Mouse (Mus musculus): ENCODE measurements at regions not wholly inside any gene's neighbourhood (a gene's known extent, or its start where the extent isn't known, plus 50 kb on each side); places are given as distances from the start of the nearest gene placed in this dataset.

DNA sequence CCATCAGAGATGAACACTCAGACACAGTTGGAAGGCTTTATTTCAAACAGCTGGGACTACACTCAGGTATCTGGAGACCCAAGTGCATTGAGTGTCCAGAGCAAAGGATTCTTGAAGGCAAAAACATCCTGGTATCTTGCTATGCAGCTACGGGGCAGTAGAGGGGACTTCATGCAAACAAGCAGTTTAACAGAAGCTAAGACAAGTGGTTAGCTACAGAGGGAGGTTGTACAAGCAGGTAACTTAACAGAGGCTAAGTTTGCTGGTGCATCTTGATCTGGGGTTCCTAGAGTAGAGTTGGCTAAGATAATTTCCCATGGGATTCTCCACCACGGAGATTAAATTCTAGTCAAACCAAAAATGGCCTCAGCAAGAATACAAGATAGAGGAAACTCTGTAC is 145.5 kb upstream of the Zfp618 start:
- no peak for ATAC-seq (ENCODE audit: low FRiP score)

GRCm38 (mm10) chr4:62821288-62821687 is 144.1 kb upstream of the Zfp618 start:
- no peak overlapping the region for H3K9ac ChIP-seq (replicated peaks; ENCODE audit: low read length, poor library complexity, severe bottlenecking)
- no peaks in the 10 kb centered on the region for H3K4me1 ChIP-seq (ENCODE audit: insufficient read depth, low read length)
- DNase-seq (ENCODE audit: low spot score): no peak
- H3K4me2 ChIP-seq (ENCODE audit: low read depth, low read length, poor library complexity, severe bottlenecking): no peak overlapping the region
- ATAC-seq (ENCODE audit: low FRiP score): no peak
- H3K27ac ChIP-seq (ENCODE audit: low read depth, low read length): no peak overlapping the region
- H3K9me3 ChIP-seq (ENCODE audit: low read length): no peaks in the 10 kb centered on the region
- no peaks in the 10 kb centered on the region for H3K27me3 ChIP-seq (ENCODE audit: insufficient read depth, low read length)
- WGBS: 62% methylated on average over 2 of the region's 2 CpGs
- no peak overlapping the region for H3K4me3 ChIP-seq (ENCODE audit: low read depth, low read length)
- H3K36me3 ChIP-seq (ENCODE audit: insufficient read depth, low read length): no peaks in the 10 kb centered on the region
- TF ChIP-seq CTCF (IDR thresholded peaks at IDR 0.05): peak; percentile 18

More for the DNA sequence above, 145.5 kb upstream of the Zfp618 start:
- DNase-seq (ENCODE audit: low spot score): no peak
- Histone ChIP-seq H3K27me3 (ENCODE audit: insufficient read depth, low read length) (no peaks in the 10 kb centered on the region), H3K9me3 (ENCODE audit: low read length) (no peaks in the 10 kb centered on the region), H3K9ac (replicated peaks; ENCODE audit: low read length, poor library complexity, severe bottlenecking) (no peak overlapping the region), H3K4me2 (ENCODE audit: low read depth, low read length, poor library complexity, severe bottlenecking) (no peak overlapping the region), H3K4me3 (ENCODE audit: low read depth, low read length) (no peak overlapping the region), H3K27ac (ENCODE audit: low read depth, low read length) (no peak overlapping the region), H3K4me1 (ENCODE audit: insufficient read depth, low read length) (no peaks in the 10 kb centered on the region), H3K36me3 (ENCODE audit: insufficient read depth, low read length) (no peaks in the 10 kb centered on the region)
- WGBS: 95% methylated on average over 2 of the region's 2 CpGs
- no peak for TF ChIP-seq CTCF (IDR thresholded peaks at IDR 0.05)

DNA sequence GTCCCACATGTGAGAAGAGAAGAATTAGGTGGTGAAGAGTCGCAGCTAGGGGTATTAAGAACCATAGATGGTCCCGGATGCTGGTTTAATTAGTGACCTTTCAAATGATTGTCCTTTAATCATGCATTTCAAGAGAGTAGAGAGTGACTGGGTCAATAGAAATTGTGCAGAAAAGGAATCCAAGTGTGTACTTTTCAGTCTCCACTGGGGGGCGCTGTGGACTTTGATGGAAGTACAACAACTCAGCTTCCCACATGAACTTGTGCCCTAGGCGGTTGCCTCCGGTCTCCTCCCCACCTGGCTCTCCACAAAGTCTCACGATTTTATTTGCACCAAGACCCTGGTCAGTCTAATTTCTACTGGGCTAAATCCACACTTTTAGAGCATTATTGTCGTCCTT is 142.8 kb upstream of the Zfp618 start:
- H3K36me3 ChIP-seq (ENCODE audit: insufficient read depth, low read length): no peaks in the 10 kb centered on the region
- H3K27ac ChIP-seq (ENCODE audit: low read depth, low read length): no peak overlapping the region
- H3K4me1 ChIP-seq (ENCODE audit: insufficient read depth, low read length): no peaks in the 10 kb centered on the region
- H3K9me3 ChIP-seq (ENCODE audit: low read length): no peaks in the 10 kb centered on the region
- DNase-seq (ENCODE audit: low spot score) (peak; percentile 84), ATAC-seq (ENCODE audit: low FRiP score) (no peak)
- no peak overlapping the region for H3K9ac ChIP-seq (replicated peaks; ENCODE audit: low read length, poor library complexity, severe bottlenecking)
- no peak overlapping the region for H3K4me3 ChIP-seq (ENCODE audit: low read depth, low read length)
- TF ChIP-seq CTCF (IDR thresholded peaks at IDR 0.05): peak; percentile 71
- WGBS: 47% methylated on average over 7 of the region's 7 CpGs
- no peak overlapping the region for H3K4me2 ChIP-seq (ENCODE audit: low read depth, low read length, poor library complexity, severe bottlenecking)
- H3K27me3 ChIP-seq (ENCODE audit: insufficient read depth, low read length): no peaks in the 10 kb centered on the region

DNA sequence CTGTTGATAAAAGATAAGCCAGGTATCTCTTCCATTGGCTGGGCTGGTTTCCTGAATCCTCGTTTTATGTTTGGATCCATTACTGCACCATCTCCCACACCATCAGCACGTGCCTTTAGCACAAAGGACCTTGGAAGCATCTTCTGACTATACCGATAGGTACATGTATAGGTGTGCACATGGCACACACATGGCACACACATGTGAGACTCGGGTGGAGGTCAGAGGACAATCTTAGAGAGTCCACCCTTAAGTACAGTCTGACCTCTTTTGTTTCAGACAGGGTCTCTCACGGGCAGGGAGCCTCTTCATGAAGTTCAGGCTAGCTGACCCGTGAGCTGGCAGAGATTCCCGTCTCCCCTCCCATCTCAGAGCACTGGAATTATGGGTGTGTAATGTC is 142.3 kb upstream of the Zfp618 start:
- no peak for TF ChIP-seq CTCF (IDR thresholded peaks at IDR 0.05)
- no peak overlapping the region for H3K27ac ChIP-seq (ENCODE audit: low read depth, low read length)
- 83% methylated on average over 7 of the region's 7 CpGs for WGBS
- H3K4me3 ChIP-seq (ENCODE audit: low read depth, low read length): no peak overlapping the region
- H3K9ac ChIP-seq (replicated peaks; ENCODE audit: low read length, poor library complexity, severe bottlenecking): no peak overlapping the region
- H3K4me1 ChIP-seq (ENCODE audit: insufficient read depth, low read length): no peaks in the 10 kb centered on the region
- no peak overlapping the region for H3K4me2 ChIP-seq (ENCODE audit: low read depth, low read length, poor library complexity, severe bottlenecking)
- no peak for DNase-seq (ENCODE audit: low spot score)
- no peak for ATAC-seq (ENCODE audit: low FRiP score)
- H3K27me3 ChIP-seq (ENCODE audit: insufficient read depth, low read length): no peaks in the 10 kb centered on the region
- H3K36me3 ChIP-seq (ENCODE audit: insufficient read depth, low read length): no peaks in the 10 kb centered on the region
- H3K9me3 ChIP-seq (ENCODE audit: low read length): no peaks in the 10 kb centered on the region

DNA sequence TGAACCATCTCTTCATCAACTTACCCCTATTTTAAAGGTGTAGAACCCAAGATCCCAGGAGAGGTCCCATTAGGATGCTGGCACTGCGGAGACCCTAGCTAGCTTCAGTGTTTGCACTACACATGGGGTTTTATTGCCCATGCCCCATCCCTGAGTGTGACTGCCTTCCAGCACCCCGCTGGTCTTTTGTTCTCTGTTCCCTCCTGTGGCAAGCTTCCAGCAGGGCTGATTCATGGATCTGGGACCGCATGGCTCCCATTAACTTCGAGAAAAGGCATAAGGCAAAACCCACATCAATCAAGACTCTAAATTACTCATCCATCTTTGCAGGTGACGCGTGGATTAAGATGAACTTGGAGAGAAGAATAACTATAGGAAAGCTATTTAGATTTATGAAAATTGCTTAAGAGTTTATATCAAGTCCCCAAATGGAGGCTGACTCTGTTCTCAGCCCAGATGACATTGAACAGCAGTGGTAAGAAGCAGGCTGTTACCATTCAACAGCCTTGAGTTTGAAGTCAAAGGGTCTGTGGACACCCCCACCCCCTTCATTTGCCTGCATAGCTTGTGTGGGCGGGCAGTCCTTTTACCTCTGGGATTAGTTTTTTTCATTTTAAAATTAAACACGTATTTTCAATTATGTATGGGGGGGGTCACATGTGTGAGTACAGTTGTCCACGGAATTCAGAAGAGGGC is 141.7 kb upstream of the Zfp618 start:
- ATAC-seq (ENCODE audit: low FRiP score) (no peak), DNase-seq (ENCODE audit: low spot score) (peak; percentile 47)
- Histone ChIP-seq H3K36me3 (ENCODE audit: insufficient read depth, low read length) (no peaks in the 10 kb centered on the region), H3K27me3 (ENCODE audit: insufficient read depth, low read length) (no peaks in the 10 kb centered on the region), H3K4me1 (ENCODE audit: insufficient read depth, low read length) (no peaks in the 10 kb centered on the region), H3K9me3 (ENCODE audit: low read length) (no peaks in the 10 kb centered on the region), H3K4me3 (ENCODE audit: low read depth, low read length) (no peak overlapping the region), H3K27ac (ENCODE audit: low read depth, low read length) (no peak overlapping the region), H3K4me2 (ENCODE audit: low read depth, low read length, poor library complexity, severe bottlenecking) (no peak overlapping the region), H3K9ac (replicated peaks; ENCODE audit: low read length, poor library complexity, severe bottlenecking) (no peak overlapping the region)
- 45% methylated on average over 9 of the region's 9 CpGs for WGBS
- TF ChIP-seq CTCF (IDR thresholded peaks at IDR 0.05): no peak

- 49% methylated on average over 10 of the region's 10 CpGs for WGBS
- no peak overlapping the region for H3K4me3 ChIP-seq (ENCODE audit: low read depth, low read length)
- H3K36me3 ChIP-seq (ENCODE audit: insufficient read depth, low read length): no peaks in the 10 kb centered on the region
- no peak overlapping the region for H3K9ac ChIP-seq (replicated peaks; ENCODE audit: low read length, poor library complexity, severe bottlenecking)
- H3K9me3 ChIP-seq (ENCODE audit: low read length): no peaks in the 10 kb centered on the region
- TF ChIP-seq CTCF (IDR thresholded peaks at IDR 0.05): no peak
- no peak overlapping the region for H3K4me2 ChIP-seq (ENCODE audit: low read depth, low read length, poor library complexity, severe bottlenecking)
- no peaks in the 10 kb centered on the region for H3K4me1 ChIP-seq (ENCODE audit: insufficient read depth, low read length)
- DNase-seq (ENCODE audit: low spot score) (no peak), ATAC-seq (ENCODE audit: low FRiP score) (peak; percentile 20; the same call in 1 of the 2 replicates)
- H3K27ac ChIP-seq (ENCODE audit: low read depth, low read length): no peak overlapping the region
- H3K27me3 ChIP-seq (ENCODE audit: insufficient read depth, low read length): no peaks in the 10 kb centered on the region
These were observed 140.8 kb upstream of the Zfp618 start for GRCm38 (mm10) chr4:62824581-62824980.

Data from midbrain, postnatal 0 days (tissue).